Mouse (Mus musculus): ENCODE results near the gene Foxn4. TPM values are rescaled to one million over a fixed set of nuclear protein-coding genes. Genes with fewer than 3 reads are reported as not detected.
A peak's percentile ranks its signal among the peaks of the same experiment; 100 is the strongest.

The Foxn4 gene
- total and polyA plus RNA-seq, 2 experiments from 2014 or later, result not detected

DNA sequence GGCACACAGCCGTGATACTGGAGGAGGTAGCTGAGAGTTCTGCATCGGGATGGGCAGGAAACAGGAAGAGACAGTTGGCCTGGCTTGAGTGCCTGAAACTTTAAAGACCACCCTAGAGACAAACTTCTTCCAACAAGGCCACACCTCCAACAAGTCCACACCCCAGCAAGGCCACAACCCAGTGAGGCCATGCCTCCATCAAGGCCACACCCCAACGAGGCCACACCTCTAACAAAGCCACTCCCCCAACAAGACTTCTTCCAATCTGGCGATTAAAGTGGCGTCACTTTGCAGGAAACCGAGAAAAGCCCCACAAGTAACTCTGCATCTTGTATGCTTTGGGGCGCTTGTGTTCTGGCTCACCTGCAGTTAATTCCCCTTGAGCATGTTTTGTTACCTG, 34.7 kb downstream of the Foxn4 start:
- no peak for TF ChIP-seq EP300 (IDR thresholded peaks at IDR 0.05; ENCODE audit: low read depth)
- TF ChIP-seq CTCF (IDR thresholded peaks at IDR 0.05; ENCODE audit: low read depth), result no peak
- 37% methylated on average over 7 of the region's 7 CpGs for WGBS
- H3K36me3 ChIP-seq (replicated peaks; ENCODE audit: control insufficient read depth, insufficient read depth, low read length), result peaks cover 59% of the 10 kb centered on the region

DNA sequence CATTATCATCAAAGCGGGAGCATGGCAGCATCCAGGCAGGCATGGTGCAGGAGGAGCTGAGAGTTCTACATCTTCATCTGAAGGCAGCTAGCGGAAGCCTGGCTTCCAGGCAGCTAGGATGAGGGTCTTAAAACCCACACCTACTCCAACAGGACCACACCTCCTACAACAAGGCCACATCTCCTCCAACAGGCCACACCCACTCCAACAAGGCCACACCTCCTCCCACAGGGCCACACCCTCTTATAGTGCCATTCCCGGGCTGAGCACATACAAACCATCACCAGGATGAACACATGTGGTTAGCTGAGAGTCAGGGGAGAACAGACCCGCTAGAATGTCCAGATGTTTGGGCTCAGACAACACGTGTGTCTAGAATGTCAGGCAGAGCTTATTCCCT, 44.7 kb downstream of the Foxn4 start:
- no peaks in the 10 kb centered on the region for H3K27me3 ChIP-seq (ENCODE audit: control insufficient read depth, insufficient read depth, low read length)
- no peak overlapping the region for H3K4me3 ChIP-seq (ENCODE audit: low read depth, low read length)
- no peaks in the 10 kb centered on the region for H3K4me1 ChIP-seq (ENCODE audit: control insufficient read depth, insufficient read depth)
- no peak overlapping the region for H3K4me2 ChIP-seq (ENCODE audit: low read depth, low read length)
- no peak for ATAC-seq (ENCODE audit: insufficient read depth, low read depth)
- peaks cover 97% of the 10 kb centered on the region for H3K36me3 ChIP-seq (replicated peaks; ENCODE audit: control insufficient read depth, insufficient read depth, low read length)
- H3K27ac ChIP-seq (ENCODE audit: low read depth), result no peak overlapping the region
- 79% methylated on average over 5 of the region's 5 CpGs for WGBS
- no peak overlapping the region for H3K9ac ChIP-seq (replicated peaks; ENCODE audit: low read depth, low read length)
- DNase-seq (ENCODE audit: low spot score), result no peak
- H3K9me3 ChIP-seq (replicated peaks; ENCODE audit: control insufficient read depth, low read length), result peaks cover 5% of the 10 kb centered on the region; the same call in 1 of the 2 replicates
- TF ChIP-seq EP300 (IDR thresholded peaks at IDR 0.05; ENCODE audit: low read depth) (no peak), CTCF (IDR thresholded peaks at IDR 0.05; ENCODE audit: low read depth) (no peak)

More for the DNA sequence above, 34.7 kb downstream of the Foxn4 start:
- Histone ChIP-seq H3K27ac (ENCODE audit: low read depth) (no peak overlapping the region), H3K27me3 (ENCODE audit: control insufficient read depth, insufficient read depth, low read length) (no peaks in the 10 kb centered on the region), H3K9me3 (replicated peaks; ENCODE audit: control insufficient read depth, low read length) (no peaks in the 10 kb centered on the region), H3K4me2 (ENCODE audit: low read depth, low read length) (no peak overlapping the region), H3K4me3 (ENCODE audit: low read depth, low read length) (no peak overlapping the region), H3K9ac (replicated peaks; ENCODE audit: low read depth, low read length) (no peak overlapping the region), H3K4me1 (ENCODE audit: control insufficient read depth, insufficient read depth) (no peaks in the 10 kb centered on the region)
- ATAC-seq (ENCODE audit: insufficient read depth, low read depth) (no peak), DNase-seq (ENCODE audit: low spot score) (no peak)

GRCm38 (mm10) chr5:114226051-114226450, 47.6 kb downstream of the Foxn4 start:
- no peak overlapping the region for H3K27ac ChIP-seq (ENCODE audit: low read depth)
- H3K4me1 ChIP-seq (ENCODE audit: control insufficient read depth, insufficient read depth), result no peaks in the 10 kb centered on the region
- H3K9me3 ChIP-seq (replicated peaks; ENCODE audit: control insufficient read depth, low read length), result peaks cover 5% of the 10 kb centered on the region; the same call in 1 of the 2 replicates
- 92% methylated on average over 7 of the region's 7 CpGs for WGBS
- no peak for ATAC-seq (ENCODE audit: insufficient read depth, low read depth)
- TF ChIP-seq CTCF (IDR thresholded peaks at IDR 0.05; ENCODE audit: low read depth) (no peak), EP300 (IDR thresholded peaks at IDR 0.05; ENCODE audit: low read depth) (no peak)
- H3K9ac ChIP-seq (replicated peaks; ENCODE audit: low read depth, low read length), result no peak overlapping the region
- H3K4me3 ChIP-seq (ENCODE audit: low read depth, low read length), result no peak overlapping the region
- no peaks in the 10 kb centered on the region for H3K27me3 ChIP-seq (ENCODE audit: control insufficient read depth, insufficient read depth, low read length)
- peaks cover 84% of the 10 kb centered on the region for H3K36me3 ChIP-seq (replicated peaks; ENCODE audit: control insufficient read depth, insufficient read depth, low read length)
- no peak for DNase-seq (ENCODE audit: low spot score)
- H3K4me2 ChIP-seq (ENCODE audit: low read depth, low read length), result no peak overlapping the region

GRCm38 (mm10) chr5:114218771-114219170, 54.8 kb downstream of the Foxn4 start:
- TF ChIP-seq CTCF (IDR thresholded peaks at IDR 0.05; ENCODE audit: low read depth) (no peak), EP300 (IDR thresholded peaks at IDR 0.05; ENCODE audit: low read depth) (no peak)
- Histone ChIP-seq H3K9ac (replicated peaks; ENCODE audit: low read depth, low read length) (no peak overlapping the region), H3K4me3 (ENCODE audit: low read depth, low read length) (no peak overlapping the region), H3K36me3 (replicated peaks; ENCODE audit: control insufficient read depth, insufficient read depth, low read length) (peaks cover 79% of the 10 kb centered on the region), H3K9me3 (replicated peaks; ENCODE audit: control insufficient read depth, low read length) (no peaks in the 10 kb centered on the region), H3K4me1 (ENCODE audit: control insufficient read depth, insufficient read depth) (no peaks in the 10 kb centered on the region), H3K4me2 (ENCODE audit: low read depth, low read length) (no peak overlapping the region), H3K27me3 (ENCODE audit: control insufficient read depth, insufficient read depth, low read length) (no peaks in the 10 kb centered on the region), H3K27ac (ENCODE audit: low read depth) (no peak overlapping the region)
- ATAC-seq (ENCODE audit: insufficient read depth, low read depth) (no peak), DNase-seq (ENCODE audit: low spot score) (no peak)
- 83% methylated on average over 14 of the region's 14 CpGs for WGBS

GRCm38 (mm10) chr5:114213183-114213582, 60.4 kb downstream of the Foxn4 start:
- H3K4me3 ChIP-seq (ENCODE audit: low read depth, low read length), result no peak overlapping the region
- H3K27ac ChIP-seq (ENCODE audit: low read depth), result no peak overlapping the region
- peaks cover 89% of the 10 kb centered on the region for H3K36me3 ChIP-seq (replicated peaks; ENCODE audit: control insufficient read depth, insufficient read depth, low read length)
- H3K27me3 ChIP-seq (ENCODE audit: control insufficient read depth, insufficient read depth, low read length), result no peaks in the 10 kb centered on the region
- no peaks in the 10 kb centered on the region for H3K9me3 ChIP-seq (replicated peaks; ENCODE audit: control insufficient read depth, low read length)
- no peaks in the 10 kb centered on the region for H3K4me1 ChIP-seq (ENCODE audit: control insufficient read depth, insufficient read depth)
- ATAC-seq (ENCODE audit: insufficient read depth, low read depth) (no peak), DNase-seq (ENCODE audit: low spot score) (no peak)
- TF ChIP-seq EP300 (IDR thresholded peaks at IDR 0.05; ENCODE audit: low read depth), result no peak
- TF ChIP-seq CTCF (IDR thresholded peaks at IDR 0.05; ENCODE audit: low read depth), result no peak
- no peak overlapping the region for H3K4me2 ChIP-seq (ENCODE audit: low read depth, low read length)
- 68% methylated on average over 10 of the region's 10 CpGs for whole genome bisulfite sequencing
- H3K9ac ChIP-seq (replicated peaks; ENCODE audit: low read depth, low read length), result no peak overlapping the region

- WGBS, result 77% methylated on average over 2 of the region's 2 CpGs
Observed at GRCm38 (mm10) chr5:114206158-114206557, 67.4 kb downstream of the Foxn4 start.

More at GRCm38 (mm10) chr5:114206158-114206557, 67.4 kb downstream of the Foxn4 start:
- Histone ChIP-seq H3K9ac (replicated peaks; ENCODE audit: low read depth, low read length) (no peak overlapping the region), H3K4me3 (ENCODE audit: low read depth, low read length) (no peak overlapping the region), H3K4me2 (ENCODE audit: low read depth, low read length) (no peak overlapping the region), H3K36me3 (replicated peaks; ENCODE audit: control insufficient read depth, insufficient read depth, low read length) (peaks cover 85% of the 10 kb centered on the region), H3K27ac (ENCODE audit: low read depth) (no peak overlapping the region), H3K4me1 (ENCODE audit: control insufficient read depth, insufficient read depth) (no peaks in the 10 kb centered on the region), H3K27me3 (ENCODE audit: control insufficient read depth, insufficient read depth, low read length) (no peaks in the 10 kb centered on the region), H3K9me3 (replicated peaks; ENCODE audit: control insufficient read depth, low read length) (no peaks in the 10 kb centered on the region)
- DNase-seq (ENCODE audit: low spot score) (no peak), ATAC-seq (ENCODE audit: insufficient read depth, low read depth) (peak; percentile 38; the same call in 1 of the 2 replicates)
- no peak for TF ChIP-seq CTCF (IDR thresholded peaks at IDR 0.05; ENCODE audit: low read depth)
- no peak for TF ChIP-seq EP300 (IDR thresholded peaks at IDR 0.05; ENCODE audit: low read depth)

Other genes starting within 250 kb of the Foxn4 start
- gene Usp30, start 208.3 kb downstream of the Foxn4 start, total RNA-seq (2014; rRNA removed; ENCODE audit: low replicate concordance), result 16.0 and 18.2 TPM in 2 replicates
- 6.1 and 6.3 TPM in 2 replicates for gene Usp30, start 208.3 kb downstream of the Foxn4 start, polyA plus RNA-seq (2015; fragmentation: Nextera tagmentation; extraction: Ambion mirVana)
- 0.19 TPM in 1 of 2 replicates, not detected in the other for gene Svop, start 182.2 kb downstream of the Foxn4 start, total RNA-seq (2014; rRNA removed; ENCODE audit: low replicate concordance)
- 0.07 TPM in 1 of 2 replicates, not detected in the other for gene Svop, start 182.2 kb downstream of the Foxn4 start, polyA plus RNA-seq (2015; fragmentation: Nextera tagmentation; extraction: Ambion mirVana)
- 0.27 and 2.4 TPM in 2 replicates for gene Alkbh2, start 145.6 kb downstream of the Foxn4 start, total RNA-seq (2014; rRNA removed; ENCODE audit: low replicate concordance)
- 4.0 and 4.1 TPM in 2 replicates for gene Alkbh2, start 145.6 kb downstream of the Foxn4 start, polyA plus RNA-seq (2015; fragmentation: Nextera tagmentation; extraction: Ambion mirVana)
- gene Ung, start 143.4 kb downstream of the Foxn4 start, total RNA-seq (2014; rRNA removed; ENCODE audit: low replicate concordance), result 15.0 and 31.4 TPM in 2 replicates
- gene Ung, start 143.4 kb downstream of the Foxn4 start, polyA plus RNA-seq (2015; fragmentation: Nextera tagmentation; extraction: Ambion mirVana), result 25.0 and 26.5 TPM in 2 replicates
- 50.7 and 70.1 TPM in 2 replicates for gene Acacb, start 127.3 kb downstream of the Foxn4 start, total RNA-seq (2014; rRNA removed; ENCODE audit: low replicate concordance)
- gene Acacb, start 127.3 kb downstream of the Foxn4 start, polyA plus RNA-seq (2015; fragmentation: Nextera tagmentation; extraction: Ambion mirVana), result 15.3 and 17.5 TPM in 2 replicates
- 5.9 TPM in 1 of 2 replicates, not detected in the other for gene Myo1h, start 15.4 kb upstream of the Foxn4 start, total RNA-seq (2014; rRNA removed; ENCODE audit: low replicate concordance)
- gene Myo1h, start 15.4 kb upstream of the Foxn4 start, polyA plus RNA-seq (2015; fragmentation: Nextera tagmentation; extraction: Ambion mirVana), result 0.53 and 0.63 TPM in 2 replicates
- gene Kctd10, start 106.7 kb upstream of the Foxn4 start, total RNA-seq (2014; rRNA removed; ENCODE audit: low replicate concordance), result 83.4 and 113 TPM in 2 replicates
- 59.8 and 64.2 TPM in 2 replicates for gene Kctd10, start 106.7 kb upstream of the Foxn4 start, polyA plus RNA-seq (2015; fragmentation: Nextera tagmentation; extraction: Ambion mirVana)
- 57.7 and 72.1 TPM in 2 replicates for gene Ube3b, start 106.8 kb upstream of the Foxn4 start, total RNA-seq (2014; rRNA removed; ENCODE audit: low replicate concordance)
- 28.2 and 30.5 TPM in 2 replicates for gene Ube3b, start 106.8 kb upstream of the Foxn4 start, polyA plus RNA-seq (2015; fragmentation: Nextera tagmentation; extraction: Ambion mirVana)
- gene Mmab, start 170.3 kb upstream of the Foxn4 start, total RNA-seq (2014; rRNA removed; ENCODE audit: low replicate concordance), result 14.0 and 19.7 TPM in 2 replicates
- 17.0 and 18.3 TPM in 2 replicates for gene Mmab, start 170.3 kb upstream of the Foxn4 start, polyA plus RNA-seq (2015; fragmentation: Nextera tagmentation; extraction: Ambion mirVana)
- 22.2 and 24.6 TPM in 2 replicates for gene Mvk, start 170.5 kb upstream of the Foxn4 start, total RNA-seq (2014; rRNA removed; ENCODE audit: low replicate concordance)
- gene Mvk, start 170.5 kb upstream of the Foxn4 start, polyA plus RNA-seq (2015; fragmentation: Nextera tagmentation; extraction: Ambion mirVana), result 12.6 and 13.3 TPM in 2 replicates